Mouse (Mus musculus) CD4-positive, CD25-positive, alpha-beta regulatory T cell, adult 2 months (primary cell): ENCODE data around the gene Panx2.
A peak's percentile ranks its signal among the peaks of the same experiment; 100 is the strongest.

Source experiments
- DNase-seq: peaks from one replicate; pipeline ENCODE4 v3.0.0-alpha.2; 2012; ENCODE audit warnings: low read depth, low spot score

Panx2 gene

DNA sequence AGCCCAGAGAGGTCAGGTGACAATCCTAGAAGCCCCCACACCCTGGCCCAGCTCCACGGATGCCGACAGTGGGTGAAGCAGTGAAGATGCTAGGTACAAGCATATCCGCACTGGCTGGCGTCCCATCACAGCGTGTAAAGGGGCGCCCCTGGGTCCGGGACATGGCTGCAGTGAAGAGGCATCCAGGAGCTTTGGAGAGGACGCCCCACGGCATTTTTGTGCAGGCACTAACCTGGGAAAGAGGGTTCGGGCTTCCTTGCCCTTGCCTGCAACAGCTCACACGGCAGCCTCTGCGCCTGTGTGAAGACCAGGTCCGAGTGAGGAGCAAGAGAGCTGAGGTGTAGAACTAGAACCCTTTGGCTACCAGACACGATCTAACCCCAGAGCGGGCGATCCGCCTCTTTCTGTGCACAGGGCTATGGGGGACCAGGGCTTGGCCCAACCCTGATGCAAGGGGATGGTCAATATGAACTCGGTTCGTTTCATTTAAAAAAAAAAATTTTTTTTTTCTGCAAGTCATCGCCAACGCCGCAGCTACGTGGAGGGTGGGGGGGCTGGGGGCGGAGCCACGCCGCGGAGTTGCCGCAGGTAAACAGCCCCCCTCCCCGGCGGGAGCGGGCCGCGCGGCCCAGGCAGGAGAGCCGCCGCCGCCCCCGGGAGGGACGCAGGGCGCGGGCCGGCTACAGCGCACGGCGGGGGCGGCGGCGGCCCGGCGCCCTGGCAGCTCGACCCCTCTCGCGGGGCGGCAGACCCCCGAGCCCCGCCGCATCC lies at the start of gene Panx2:
Panx2 (plus strand) TSS at position 574 of the 771 bp plus-strand sequence.
- peak; percentile 22 for DNase-seq

- no peak for DNase-seq
Measured at GRCm38 (mm10) chr15:89016722-89017121, 42.8 kb upstream of the Panx2 start.

DNA sequence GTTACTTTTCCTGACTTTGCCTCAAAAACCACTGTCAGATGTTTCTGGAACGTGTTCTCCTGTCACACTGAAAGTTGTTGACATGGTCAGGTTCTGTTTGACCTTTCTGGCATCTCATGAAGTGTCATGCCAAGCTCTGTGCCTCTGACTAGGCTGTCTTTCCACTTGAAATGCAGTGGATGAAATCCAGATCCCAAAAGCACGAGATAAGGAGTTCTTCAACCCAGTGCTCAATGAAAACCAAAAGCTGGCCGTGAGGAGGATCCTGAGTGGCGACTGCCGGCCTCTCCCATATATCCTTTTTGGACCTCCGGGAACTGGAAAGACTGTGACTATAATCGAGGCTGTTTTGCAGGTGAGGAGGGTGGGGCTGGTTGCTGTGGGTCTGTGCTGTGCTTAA lies 39.4 kb upstream of the Panx2 start:
- DNase-seq, result no peak

DNA sequence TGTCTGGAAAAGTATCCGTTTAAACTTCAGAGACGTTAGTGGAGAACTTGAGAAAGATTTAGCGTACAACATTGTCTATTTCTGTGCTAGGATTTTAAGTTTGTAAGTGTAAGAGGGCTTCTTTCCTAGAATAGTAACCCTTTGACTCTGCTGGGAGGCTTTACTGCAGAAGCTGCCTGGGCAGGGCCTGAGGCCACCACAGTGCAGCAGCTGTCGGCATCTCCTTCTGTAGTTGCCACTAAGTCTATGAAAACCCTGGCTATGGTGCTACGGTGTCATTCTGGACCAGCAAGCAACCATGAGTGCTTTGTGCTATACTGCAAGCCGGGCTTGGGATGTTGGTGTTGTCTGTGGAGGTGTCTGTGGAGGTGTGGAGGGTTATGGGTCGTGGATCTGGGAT lies 39.0 kb upstream of the Panx2 start:
- DNase-seq, result no peak

GRCm38 (mm10) chr15:89044381-89044780 lies 15.2 kb upstream of the Panx2 start:
- no peak for DNase-seq

- DNase-seq, result no peak
Measured at GRCm38 (mm10) chr15:89046356-89046755, 13.2 kb upstream of the Panx2 start.

- no peak for DNase-seq
Measured at GRCm38 (mm10) chr15:89054666-89055065, 4.9 kb upstream of the Panx2 start.

GRCm38 (mm10) chr15:89058736-89059135 lies 798 bp upstream of the Panx2 start:
- no peak for DNase-seq

- peak; percentile 24 for DNase-seq
Measured at GRCm38 (mm10) chr15:89060032-89060681, 623 bp downstream of the Panx2 start.

DNA sequence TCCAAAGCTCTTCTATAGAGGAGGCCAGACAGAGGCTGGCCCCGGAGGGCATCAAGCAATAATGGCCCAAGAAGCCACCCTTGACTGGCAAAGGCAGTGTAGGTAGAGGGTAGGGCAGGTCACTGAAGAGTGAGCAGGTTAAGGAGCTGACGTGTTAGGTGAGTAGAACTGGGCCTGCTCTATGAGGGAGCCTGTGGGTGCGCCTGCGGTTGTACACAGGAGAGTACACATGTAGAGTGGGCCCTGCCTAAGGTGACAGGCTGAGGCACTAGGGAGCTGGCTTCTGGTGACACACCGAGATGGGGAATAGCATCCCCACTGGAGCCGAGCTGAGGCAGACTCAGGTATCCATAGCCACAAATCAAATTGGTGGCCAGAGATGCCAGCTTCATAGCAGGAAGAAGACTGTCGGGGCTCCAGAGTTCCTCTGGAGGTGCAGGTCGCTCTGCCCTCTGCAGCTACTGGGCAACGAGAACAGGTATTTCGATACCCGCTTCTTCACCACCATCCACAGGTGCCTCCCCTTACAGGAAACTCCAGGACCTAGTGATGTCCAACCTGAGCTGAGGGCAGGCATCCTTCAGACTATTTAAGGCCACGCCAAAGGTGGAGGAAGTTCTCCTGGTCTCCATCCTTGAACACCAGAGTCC lies 1.4 kb downstream of the Panx2 start:
- DNase-seq, result no peak

DNA sequence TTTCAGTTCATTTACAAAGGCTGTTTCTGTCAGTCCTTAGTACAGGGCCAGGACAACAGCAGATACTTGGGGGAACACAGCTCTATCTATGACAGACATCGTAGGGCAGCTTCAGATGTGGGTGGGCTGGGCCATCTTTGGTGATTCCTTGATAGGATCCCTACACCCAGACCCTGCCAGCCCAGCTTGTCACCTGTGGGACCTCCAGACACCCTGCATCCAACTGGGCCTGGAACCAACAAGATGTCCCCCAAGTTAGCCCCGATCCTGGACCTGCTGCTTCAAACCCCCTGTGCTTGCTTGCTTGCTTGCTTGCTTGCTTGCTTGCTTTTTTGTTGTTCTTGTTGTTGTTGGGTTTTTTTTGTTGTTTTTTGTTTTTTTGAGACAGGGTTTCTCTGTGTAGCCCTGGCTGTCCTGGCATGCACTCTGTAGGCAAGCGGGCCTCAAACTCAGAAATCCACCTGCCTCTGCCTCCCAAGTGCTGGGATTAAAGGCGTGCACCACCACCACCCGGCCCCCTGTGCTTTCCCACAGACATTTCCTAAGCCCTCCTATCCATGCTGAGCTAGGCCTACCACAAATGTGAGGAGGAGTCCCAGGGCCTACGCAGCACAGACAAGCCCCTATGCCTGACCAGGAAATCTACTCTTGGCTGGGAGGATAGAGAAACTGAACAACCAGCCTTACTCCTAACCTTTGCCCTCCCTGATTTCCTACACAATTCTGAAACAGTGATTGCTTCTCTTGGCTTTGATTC lies 2.4 kb downstream of the Panx2 start:
- no peak for DNase-seq

GRCm38 (mm10) chr15:89062518-89062910 lies 3.0 kb downstream of the Panx2 start:
- DNase-seq, result no peak

GRCm38 (mm10) chr15:89063001-89063400 lies 3.5 kb downstream of the Panx2 start:
- no peak for DNase-seq

GRCm38 (mm10) chr15:89063536-89063935 lies 4.0 kb downstream of the Panx2 start:
- no peak for DNase-seq

DNA sequence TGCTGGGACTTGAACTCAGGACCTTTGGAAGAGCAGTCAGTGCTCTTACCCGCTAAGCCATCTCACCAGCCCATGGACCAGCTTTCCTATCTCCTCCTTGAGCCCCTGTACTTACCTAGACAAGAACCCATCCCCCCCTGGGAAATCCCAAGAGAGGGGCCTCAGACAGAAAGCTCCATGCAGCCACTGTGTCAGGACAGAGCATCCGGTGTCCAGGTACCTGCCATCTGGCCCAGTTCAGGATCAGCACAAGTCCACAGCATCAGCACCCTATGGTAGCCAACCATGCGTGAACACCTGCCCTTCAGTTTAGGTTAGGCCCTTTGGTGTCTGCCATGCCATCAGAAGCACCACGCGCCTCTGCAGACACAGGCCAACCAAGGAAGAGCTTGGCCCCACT lies 5.4 kb downstream of the Panx2 start:
- no peak for DNase-seq

DNA sequence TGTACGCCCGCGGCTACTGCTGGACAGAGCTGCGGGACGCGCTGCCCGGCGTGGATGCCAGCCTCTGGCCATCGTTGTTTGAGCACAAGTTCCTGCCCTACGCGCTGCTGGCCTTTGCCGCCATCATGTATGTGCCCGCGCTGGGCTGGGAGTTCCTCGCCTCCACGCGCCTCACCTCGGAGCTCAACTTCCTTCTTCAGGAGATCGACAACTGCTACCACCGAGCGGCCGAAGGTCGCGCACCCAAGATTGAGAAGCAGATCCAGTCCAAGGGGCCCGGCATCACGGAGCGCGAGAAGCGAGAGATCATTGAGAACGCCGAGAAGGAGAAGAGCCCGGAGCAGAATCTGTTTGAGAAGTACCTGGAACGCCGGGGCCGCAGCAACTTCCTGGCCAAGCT lies 8.1 kb downstream of the Panx2 start:
- DNase-seq, result no peak

- no peak for DNase-seq
Measured at GRCm38 (mm10) chr15:89068226-89068625, 8.7 kb downstream of the Panx2 start.

- DNase-seq, result no peak
Measured at GRCm38 (mm10) chr15:89069336-89069840, 9.9 kb downstream of the Panx2 start.

DNA sequence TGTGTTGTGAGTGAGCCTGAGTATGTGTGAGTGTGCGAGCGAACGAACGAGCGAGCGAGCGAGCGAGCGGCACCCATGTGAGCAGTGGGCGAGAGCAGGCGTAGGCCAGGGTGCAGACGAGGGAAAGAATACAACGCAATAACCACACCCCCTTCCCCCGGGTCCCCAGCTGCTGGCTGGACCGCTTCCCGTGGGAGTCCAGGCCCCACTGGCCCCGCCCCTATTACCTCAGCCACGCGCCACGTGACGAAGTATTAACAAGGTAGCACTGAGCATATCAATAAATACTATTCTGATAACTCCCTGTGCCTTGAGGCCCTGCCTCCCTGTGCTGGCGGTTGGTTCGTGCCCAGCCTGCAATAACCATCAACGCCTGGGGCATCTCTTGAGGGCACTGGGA lies 11.1 kb downstream of the Panx2 start:
- DNase-seq, result no peak

GRCm38 (mm10) chr15:89073993-89074603 lies 14.6 kb downstream of the Panx2 start:
- DNase-seq, result no peak
